Mouse (Mus musculus) embryonic facial prominence, embryonic 15.5 days (tissue): ENCODE results near the gene Tcerg1l. TPM values are rescaled to one million over a fixed set of nuclear protein-coding genes. Genes with fewer than 3 reads are reported as not detected.

Experiments
- ATAC-seq: fragments of 200-750 bp; cut with Nextera tagmentation; 2 replicates; pipeline ENCODE4 v1.8.0; 2017; ENCODE audit warnings: low read depth, moderate TSS enrichment; ENCODE audit not compliant: insufficient number of reproducible peaks, low FRiP score, low TSS enrichment
- H3K27ac ChIP-seq: fragments of 300-500 bp; sonication (generic); replicated peaks from 2 replicates; pipeline ENCODE4 v1.5.1; 2015; ENCODE audit warnings: mild to moderate bottlenecking, inconsistent platforms
- H3K27me3 ChIP-seq: fragments of 300-500 bp; sonication (generic); 2 replicates; pipeline ENCODE4 v1.6.1; 2015; ENCODE audit warnings: inconsistent platforms
- H3K36me3 ChIP-seq: fragments of 300-500 bp; sonication (generic); 2 replicates; pipeline ENCODE4 v1.6.1; 2015; ENCODE audit warnings: mild to moderate bottlenecking, inconsistent platforms
- H3K4me1 ChIP-seq: fragments of 300-500 bp; sonication (generic); 2 replicates; pipeline ENCODE4 v1.6.1; 2015; ENCODE audit warnings: inconsistent platforms
- H3K4me2 ChIP-seq: fragments of 300-500 bp; sonication (generic); replicated peaks from 2 replicates; pipeline ENCODE4 v1.6.1; 2015; ENCODE audit warnings: mild to moderate bottlenecking, inconsistent platforms
- H3K4me3 ChIP-seq: fragments of 300-500 bp; sonication (generic); replicated peaks from 2 replicates; pipeline ENCODE4 v1.5.1; 2015; ENCODE audit warnings: mild to moderate bottlenecking, inconsistent platforms
- H3K9ac ChIP-seq: fragments of 300-500 bp; sonication (generic); 2 replicates; pipeline ENCODE4 v1.6.1; 2015; ENCODE audit warnings: inconsistent platforms
- H3K9me3 ChIP-seq: fragments of 300-500 bp; sonication (generic); replicated peaks from 2 replicates; pipeline ENCODE4 v1.6.1; 2016; ENCODE audit warnings: inconsistent platforms
- WGBS: fragments of 180-500 bp; shearing (Covaris S2); methylation state at CpG from one replicate; pipeline ENCODE4 v1.1.7; 2015; 5-methylcytosine and 5-hydroxymethylcytosine counted together
- polyA plus RNA-seq: library from polyadenylated mRNA; unstranded; fragments of >200 nt; fragmentation: Nextera tagmentation; extraction: Ambion mirVana; gene quantifications from 2 replicates; pipeline ENCODE4 v1.2.1, GENCODE M21; 2015

Tcerg1l gene
- polyA plus RNA-seq, 1 experiment from 2014 or later = 0.88 TPM

DNA sequence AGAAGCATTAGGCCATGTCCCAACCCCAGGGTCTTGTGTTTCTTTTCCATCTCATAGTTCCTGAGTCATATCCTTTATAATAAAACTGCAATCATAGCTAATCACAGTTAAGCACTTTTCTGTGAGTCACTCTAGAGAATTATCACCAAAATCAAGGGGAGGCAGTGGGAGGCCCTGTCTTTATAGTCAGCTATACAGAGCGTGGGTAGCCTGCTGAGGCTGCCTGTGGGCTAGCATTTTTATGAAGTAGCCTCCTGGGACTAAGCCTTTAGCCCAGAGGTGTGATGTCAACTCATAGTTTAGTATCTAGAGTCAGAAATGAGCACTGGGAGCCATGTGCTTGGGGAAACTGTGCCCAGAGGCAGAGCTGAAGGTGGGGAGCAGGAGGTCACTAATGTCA, 122.3 kb downstream of the Tcerg1l start:
- Histone ChIP-seq H3K4me2 (no peak overlapping the region), H3K9me3 (no peaks in the 10 kb centered on the region), H3K9ac (no peak overlapping the region), H3K4me1 (no peaks in the 10 kb centered on the region), H3K36me3 (no peaks in the 10 kb centered on the region), H3K27ac (no peak overlapping the region), H3K27me3 (no peaks in the 10 kb centered on the region), H3K4me3 (no peak overlapping the region)
- WGBS = 78% methylated on average over 1 of the region's 1 CpGs
- ATAC-seq = no peak

DNA sequence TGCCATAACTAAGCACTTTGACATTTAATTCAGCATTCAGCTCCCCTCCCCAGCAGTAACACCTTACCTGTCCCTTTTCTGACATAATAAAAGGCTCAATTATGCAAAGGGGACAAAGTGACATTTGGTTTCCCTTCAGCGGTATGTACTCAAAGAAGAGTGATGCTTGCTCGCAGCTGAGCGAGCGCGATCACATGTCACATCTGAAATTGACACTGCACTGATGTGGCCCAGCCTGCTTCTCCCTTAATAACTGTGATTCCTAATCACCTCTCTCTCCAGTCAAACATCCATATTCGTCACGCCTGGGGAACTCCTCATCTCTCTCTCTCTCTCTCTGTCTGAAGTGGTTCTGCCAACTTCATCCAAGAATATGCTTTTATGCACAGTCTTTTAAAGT, 126.2 kb downstream of the Tcerg1l start:
- Histone ChIP-seq H3K27ac (no peak overlapping the region), H3K4me1 (no peaks in the 10 kb centered on the region), H3K9ac (no peak overlapping the region), H3K4me3 (no peak overlapping the region), H3K27me3 (no peaks in the 10 kb centered on the region), H3K9me3 (no peaks in the 10 kb centered on the region), H3K4me2 (no peak overlapping the region), H3K36me3 (no peaks in the 10 kb centered on the region)
- no peak for ATAC-seq
- 74% methylated on average over 7 of the region's 7 CpGs for WGBS

DNA sequence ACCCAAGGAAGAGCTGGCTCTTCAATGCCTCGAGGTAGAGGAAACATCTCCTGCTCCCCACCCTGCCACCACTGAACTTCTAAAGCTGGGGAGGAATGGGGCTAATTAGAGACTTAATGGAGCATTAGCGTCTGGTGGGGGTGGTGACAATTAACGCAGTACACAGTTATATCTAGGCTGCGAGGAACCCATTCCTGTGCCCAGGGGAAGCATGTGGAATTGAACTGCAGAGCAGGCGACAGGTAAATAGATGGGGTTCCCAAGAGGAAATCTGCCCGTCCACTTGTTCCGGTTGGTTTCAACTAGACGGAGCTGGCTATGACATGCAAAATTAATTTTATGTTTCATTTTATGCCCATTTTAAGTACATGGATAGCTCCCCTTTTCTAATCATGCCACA, 128.1 kb downstream of the Tcerg1l start:
- no peaks in the 10 kb centered on the region for H3K4me1 ChIP-seq
- WGBS = 55% methylated on average over 8 of the region's 8 CpGs

DNA sequence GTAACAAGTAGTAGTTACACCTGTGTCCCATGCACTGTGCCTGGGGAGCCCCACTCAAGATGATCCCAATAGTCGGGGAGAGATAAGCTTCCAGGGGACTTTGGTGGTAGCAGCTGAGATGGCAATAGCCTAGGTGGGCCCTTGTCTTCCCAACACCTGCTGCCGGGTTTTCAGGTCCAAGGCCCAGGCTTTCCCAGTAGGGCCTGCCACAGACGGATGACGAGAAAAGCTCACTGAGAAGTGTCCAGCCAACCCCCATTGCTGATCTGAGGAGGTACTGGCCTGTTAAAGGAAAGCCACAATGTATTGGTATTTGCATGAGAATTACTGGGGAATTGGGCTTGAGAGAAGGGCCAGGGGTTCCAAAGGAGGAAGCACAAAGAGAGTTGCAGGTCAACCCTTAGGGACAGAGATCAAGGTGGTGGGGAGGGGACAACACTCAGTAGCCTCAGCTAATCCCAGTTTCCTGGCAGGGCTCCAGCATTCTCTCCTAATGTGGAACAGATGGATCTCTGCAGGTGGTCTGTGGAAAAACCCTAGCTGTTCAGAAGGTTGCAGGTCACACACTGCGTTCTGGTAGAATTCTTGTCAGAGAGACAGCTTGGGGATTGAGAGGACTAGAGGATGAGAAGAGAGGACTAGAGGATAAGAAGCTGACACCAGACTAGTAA, 129.4 kb downstream of the Tcerg1l start:
- 51% methylated on average over 5 of the region's 5 CpGs for WGBS
- Histone ChIP-seq H3K4me1 (no peaks in the 10 kb centered on the region), H3K36me3 (no peaks in the 10 kb centered on the region), H3K27me3 (no peaks in the 10 kb centered on the region), H3K27ac (no peak overlapping the region), H3K4me3 (no peak overlapping the region), H3K9me3 (no peaks in the 10 kb centered on the region), H3K9ac (no peak overlapping the region), H3K4me2 (no peak overlapping the region)
- ATAC-seq = no peak

More for the DNA sequence above, 128.1 kb downstream of the Tcerg1l start:
- no peak overlapping the region for H3K4me3 ChIP-seq
- ATAC-seq = no peak
- H3K36me3 ChIP-seq = no peaks in the 10 kb centered on the region
- H3K9ac ChIP-seq = no peak overlapping the region
- no peak overlapping the region for H3K4me2 ChIP-seq
- H3K27ac ChIP-seq = no peak overlapping the region
- H3K27me3 ChIP-seq = no peaks in the 10 kb centered on the region
- no peaks in the 10 kb centered on the region for H3K9me3 ChIP-seq

DNA sequence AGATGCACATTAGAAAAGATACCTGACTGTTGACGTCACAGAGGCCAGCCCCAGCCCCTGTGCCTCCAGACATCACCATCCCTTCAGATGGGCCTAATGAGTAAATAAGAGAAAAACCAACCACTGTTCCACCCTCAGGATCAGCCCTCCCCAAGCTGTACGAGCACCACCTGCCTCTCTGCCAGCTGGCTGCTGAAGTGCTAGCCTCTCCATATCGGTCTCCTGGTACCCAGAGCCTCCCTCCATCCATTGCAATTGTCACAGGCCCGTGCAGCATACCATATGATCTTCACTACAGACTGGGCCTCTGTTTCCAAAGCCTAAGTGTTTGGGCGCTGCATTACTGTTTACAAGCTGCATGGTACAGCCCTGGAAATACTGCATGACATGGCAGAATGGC, 148.9 kb downstream of the Tcerg1l start:
- Histone ChIP-seq H3K9ac (no peak overlapping the region), H3K27me3 (no peaks in the 10 kb centered on the region), H3K4me3 (no peak overlapping the region), H3K4me2 (no peak overlapping the region), H3K4me1 (peaks cover 11% of the 10 kb centered on the region; the same call in 1 of the 2 replicates), H3K9me3 (no peaks in the 10 kb centered on the region), H3K27ac (no peak overlapping the region), H3K36me3 (no peaks in the 10 kb centered on the region)
- ATAC-seq = no peak
- WGBS = 74% methylated on average over 5 of the region's 5 CpGs

DNA sequence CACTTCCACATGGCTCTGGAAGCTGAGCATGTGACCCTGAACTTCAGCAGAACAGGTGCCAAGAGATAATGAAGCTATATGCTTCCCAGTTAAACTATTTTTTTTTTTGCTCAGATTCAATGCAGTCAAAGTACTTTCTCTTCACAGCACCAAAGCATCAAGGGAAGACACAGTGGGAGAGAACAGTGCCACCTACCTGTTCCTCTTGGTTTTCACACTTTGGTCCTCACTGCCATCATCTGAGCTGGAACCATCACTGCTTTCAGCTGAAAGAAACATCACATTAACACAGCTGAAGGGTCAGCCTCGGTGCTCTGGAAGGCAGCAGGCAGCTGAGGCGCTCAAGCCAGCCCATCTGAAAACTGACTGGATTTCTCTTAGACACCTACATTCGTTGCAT, 149.4 kb downstream of the Tcerg1l start:
- 76% methylated on average over 3 of the region's 3 CpGs for WGBS
- Histone ChIP-seq H3K4me1 (peaks cover 11% of the 10 kb centered on the region; the same call in 1 of the 2 replicates), H3K9me3 (no peaks in the 10 kb centered on the region), H3K4me3 (no peak overlapping the region), H3K4me2 (no peak overlapping the region), H3K27ac (no peak overlapping the region), H3K36me3 (no peaks in the 10 kb centered on the region), H3K9ac (no peak overlapping the region), H3K27me3 (no peaks in the 10 kb centered on the region)
- no peak for ATAC-seq

DNA sequence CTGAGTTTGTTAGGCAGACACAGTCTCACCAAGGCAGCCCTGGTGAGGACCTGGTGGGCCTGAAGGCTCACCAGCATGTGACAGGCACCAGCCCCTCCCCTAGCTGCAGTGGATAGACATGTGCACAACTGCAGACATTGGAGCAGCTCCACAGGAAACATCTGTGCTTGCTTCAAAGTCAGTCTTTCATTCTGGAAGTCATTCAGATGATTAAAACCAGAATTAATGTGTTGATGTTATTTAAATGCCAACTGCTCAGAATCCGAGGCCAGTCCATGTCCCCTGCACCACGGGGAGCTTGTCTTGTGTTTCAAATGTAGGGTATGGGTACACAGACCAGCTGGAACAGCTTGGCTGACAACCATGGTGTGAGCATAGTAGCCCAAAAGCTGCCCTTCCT, 150.8 kb downstream of the Tcerg1l start:
- Histone ChIP-seq H3K9me3 (no peaks in the 10 kb centered on the region), H3K4me1 (peaks cover 11% of the 10 kb centered on the region; the same call in 1 of the 2 replicates), H3K4me3 (no peak overlapping the region), H3K4me2 (no peak overlapping the region), H3K36me3 (no peaks in the 10 kb centered on the region), H3K27ac (no peak overlapping the region), H3K27me3 (no peaks in the 10 kb centered on the region), H3K9ac (no peak overlapping the region)
- 16% methylated on average over 2 of the region's 2 CpGs for WGBS
- peak; percentile 79; the same call in 1 of the 2 replicates for ATAC-seq

DNA sequence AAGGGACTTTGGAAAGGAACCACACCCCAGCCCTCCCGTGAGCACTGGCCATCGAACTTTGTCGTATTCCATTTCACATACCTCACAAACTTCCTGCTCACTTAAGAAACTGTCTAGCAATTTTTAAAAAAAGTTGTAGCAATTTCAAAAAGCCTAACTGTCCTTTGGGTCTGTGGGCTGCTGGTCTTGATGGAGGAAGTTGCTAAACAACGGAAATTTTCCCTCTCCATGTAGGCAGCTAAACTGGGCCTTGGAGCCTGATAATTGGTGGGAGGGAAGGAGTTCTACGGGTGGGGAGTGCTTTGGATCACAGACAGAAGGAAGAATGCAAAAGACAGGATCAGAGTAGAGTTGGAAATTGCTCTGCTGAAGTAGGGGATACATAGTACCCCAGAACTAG, 155.3 kb downstream of the Tcerg1l start:
- Histone ChIP-seq H3K27me3 (no peaks in the 10 kb centered on the region), H3K36me3 (no peaks in the 10 kb centered on the region), H3K4me2 (no peak overlapping the region), H3K4me3 (no peak overlapping the region), H3K27ac (no peak overlapping the region), H3K9ac (no peak overlapping the region), H3K4me1 (peaks cover 15% of the 10 kb centered on the region), H3K9me3 (no peaks in the 10 kb centered on the region)
- no peak for ATAC-seq
- 75% methylated on average over 5 of the region's 5 CpGs for WGBS

DNA sequence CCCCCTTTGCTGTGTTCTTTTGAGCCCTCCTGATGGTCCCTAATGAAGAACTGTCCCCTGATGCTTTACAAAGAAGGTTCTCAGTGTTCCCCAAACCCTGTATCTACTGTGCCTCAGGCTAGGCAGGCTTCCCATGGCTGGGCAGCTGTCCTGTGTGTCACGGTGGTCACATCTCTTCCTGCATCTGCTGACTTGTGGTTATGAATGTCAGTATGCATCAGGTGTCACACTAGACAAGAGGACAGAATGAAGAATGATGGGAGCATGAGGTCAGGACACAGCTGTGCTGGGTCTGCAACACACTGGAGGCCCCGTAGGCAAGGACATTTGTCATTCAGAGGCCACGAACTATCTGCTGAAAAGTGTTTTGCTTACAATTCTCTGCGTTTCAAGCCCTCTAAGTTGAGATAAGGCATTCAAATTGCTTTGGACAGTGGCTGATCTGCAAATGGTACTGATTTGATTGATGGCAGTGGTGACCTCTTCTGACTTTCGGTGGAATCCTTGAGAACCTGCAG, 159.8 kb downstream of the Tcerg1l start:
- no peak overlapping the region for H3K9ac ChIP-seq
- no peak overlapping the region for H3K4me2 ChIP-seq
- no peaks in the 10 kb centered on the region for H3K27me3 ChIP-seq
- no peaks in the 10 kb centered on the region for H3K9me3 ChIP-seq
- H3K36me3 ChIP-seq = no peaks in the 10 kb centered on the region
- H3K4me3 ChIP-seq = no peak overlapping the region
- H3K4me1 ChIP-seq = peaks cover 6% of the 10 kb centered on the region
- no peak for ATAC-seq
- 58% methylated on average over 5 of the region's 5 CpGs for WGBS
- no peak overlapping the region for H3K27ac ChIP-seq

DNA sequence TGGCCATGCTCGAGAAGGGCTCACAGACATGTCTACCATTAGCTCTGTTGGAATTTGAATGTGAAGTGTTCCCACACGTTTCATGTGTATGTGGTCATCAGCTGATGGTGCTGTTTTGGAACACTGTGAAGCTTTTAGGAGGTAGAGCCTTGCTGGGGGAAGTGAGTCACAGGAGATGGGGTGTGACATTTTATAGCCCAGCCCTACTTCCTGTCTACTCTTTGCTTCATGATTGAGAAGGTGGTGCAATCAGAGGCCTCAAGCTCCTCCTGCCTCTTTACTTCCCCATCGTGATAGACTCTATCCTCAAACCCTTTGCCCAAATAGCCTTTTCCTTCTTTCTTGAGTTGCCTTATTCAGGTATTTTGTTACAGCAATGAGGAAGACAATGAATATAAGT, 173.3 kb downstream of the Tcerg1l start:
- no peak overlapping the region for H3K4me2 ChIP-seq
- no peak overlapping the region for H3K9ac ChIP-seq

DNA sequence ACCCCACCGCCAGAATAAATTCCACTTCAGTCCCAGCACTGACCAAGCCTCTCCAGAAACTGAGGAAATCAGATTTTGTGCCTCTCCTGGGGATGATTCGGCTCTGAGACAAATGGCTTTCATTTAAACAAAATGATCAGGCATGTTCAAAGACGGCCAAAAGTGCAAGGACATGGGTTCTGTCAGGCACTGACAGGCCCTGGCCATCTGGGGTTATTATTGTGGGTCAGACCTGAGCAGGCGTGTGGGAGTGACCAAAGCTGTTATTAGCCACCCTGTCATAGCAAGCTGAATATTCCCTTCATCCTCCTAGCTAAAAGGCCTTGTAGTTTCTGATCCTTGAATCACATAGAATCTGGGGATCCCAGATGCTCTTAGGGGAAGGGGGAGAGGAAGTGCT, 174.6 kb downstream of the Tcerg1l start:
- H3K27ac ChIP-seq = no peak overlapping the region
- no peak overlapping the region for H3K4me2 ChIP-seq
- no peaks in the 10 kb centered on the region for H3K4me1 ChIP-seq
- WGBS = 45% methylated on average over 4 of the region's 4 CpGs
- no peak overlapping the region for H3K4me3 ChIP-seq
- no peaks in the 10 kb centered on the region for H3K9me3 ChIP-seq
- no peaks in the 10 kb centered on the region for H3K36me3 ChIP-seq
- H3K27me3 ChIP-seq = no peaks in the 10 kb centered on the region
- ATAC-seq = no peak
- no peak overlapping the region for H3K9ac ChIP-seq

More for the DNA sequence above, 173.3 kb downstream of the Tcerg1l start:
- H3K4me1 ChIP-seq = no peaks in the 10 kb centered on the region
- no peak overlapping the region for H3K4me3 ChIP-seq
- H3K27me3 ChIP-seq = no peaks in the 10 kb centered on the region
- H3K36me3 ChIP-seq = no peaks in the 10 kb centered on the region
- H3K27ac ChIP-seq = no peak overlapping the region
- WGBS = 74% methylated on average over 3 of the region's 3 CpGs
- ATAC-seq = no peak
- no peaks in the 10 kb centered on the region for H3K9me3 ChIP-seq

DNA sequence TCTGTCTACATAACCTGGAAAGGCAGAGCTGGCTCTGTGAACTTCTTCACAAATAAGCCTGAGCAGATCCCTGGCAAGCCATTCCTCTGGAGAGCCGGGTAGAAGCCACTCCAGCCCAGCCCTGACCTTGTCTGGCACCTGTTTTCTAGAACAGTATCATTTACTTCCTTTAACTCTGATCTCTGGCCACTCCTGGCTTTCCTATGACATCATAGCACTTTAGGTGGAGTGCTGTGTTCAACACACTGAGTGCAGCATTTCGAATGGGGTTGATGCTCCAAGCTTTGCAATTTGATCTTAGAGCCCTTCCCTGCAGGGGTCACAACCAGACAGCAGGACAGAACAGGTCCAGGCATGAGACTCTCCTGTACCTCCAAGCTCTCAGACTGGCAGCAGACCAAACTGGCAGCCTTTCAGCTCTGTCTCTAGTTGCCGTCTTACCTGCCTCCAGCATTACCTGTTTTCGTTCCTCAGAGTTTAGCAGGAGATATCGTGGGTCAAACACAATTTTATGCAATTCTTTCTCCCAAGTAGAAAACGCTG, 179.9 kb downstream of the Tcerg1l start:
- Histone ChIP-seq H3K9ac (no peak overlapping the region), H3K27ac (no peak overlapping the region), H3K36me3 (no peaks in the 10 kb centered on the region), H3K27me3 (no peaks in the 10 kb centered on the region), H3K4me1 (no peaks in the 10 kb centered on the region), H3K9me3 (no peaks in the 10 kb centered on the region), H3K4me2 (no peak overlapping the region), H3K4me3 (no peak overlapping the region)
- 36% methylated on average over 6 of the region's 6 CpGs for WGBS
- peak; percentile 34; the same call in 1 of the 2 replicates for ATAC-seq
